Mouse (Mus musculus) gonadal fat pad, adult 2 months (tissue): Measurements from ENCODE around the gene Nf1. TPM values are rescaled to one million over a fixed set of nuclear protein-coding genes. Genes with fewer than 3 reads are reported as not detected.
"Not testable (repeated sequence)": the region's sequence is repeated elsewhere in the genome, so short reads cannot be mapped to it uniquely, and the experiment has no call there.

ENCODE experiments used
- DNase-seq: peaks from one replicate; pipeline ENCODE4 v3.0.0-alpha.2; 2012; ENCODE audit warnings: low read depth
- polyA plus RNA-seq: library from polyadenylated mRNA; depleted of rRNA; stranded (reverse); fragments of >200 nt; gene quantifications from 2 replicates; pipeline ENCODE4 v1.2.3, GENCODE M21; 2012; rRNA removed

Nf1 gene
- polyA plus RNA-seq = 12.1 and 15.6 TPM in 2 replicates

- DNase-seq = no peak
Observed at GRCm38 (mm10) chr11:79339234-79339807, at the start of gene Nf1. Gene Nf1 (plus strand): TSS chr11:79339693.

GRCm38 (mm10) chr11:79290473-79290872, 49.0 kb upstream of the Nf1 start:
- DNase-seq = no peak

GRCm38 (mm10) chr11:79291651-79292050, 47.8 kb upstream of the Nf1 start:
- no peak for DNase-seq

- no peak for DNase-seq
Observed at GRCm38 (mm10) chr11:79292130-79292529, 47.4 kb upstream of the Nf1 start.

- DNase-seq = no peak
Observed at GRCm38 (mm10) chr11:79293025-79293424, 46.5 kb upstream of the Nf1 start.

- no peak for DNase-seq
Observed at GRCm38 (mm10) chr11:79293971-79294370, 45.5 kb upstream of the Nf1 start.

GRCm38 (mm10) chr11:79296167-79296566, 43.3 kb upstream of the Nf1 start:
- DNase-seq = no peak

- DNase-seq = no peak
Observed at GRCm38 (mm10) chr11:79296856-79297491, 42.5 kb upstream of the Nf1 start, which contains the start of gene Gm9964. Gene Gm9964 (minus strand): TSS chr11:79296906.

GRCm38 (mm10) chr11:79299719-79300431, 39.6 kb upstream of the Nf1 start:
- DNase-seq = no peak

- DNase-seq = no peak
Observed at GRCm38 (mm10) chr11:79303109-79303508, 36.4 kb upstream of the Nf1 start.

GRCm38 (mm10) chr11:79304245-79304644, 35.2 kb upstream of the Nf1 start:
- not testable (repeated sequence) for DNase-seq

- no peak for DNase-seq
Observed at GRCm38 (mm10) chr11:79305697-79306340, 33.7 kb upstream of the Nf1 start.

- DNase-seq = no peak
Observed at GRCm38 (mm10) chr11:79306510-79306909, 33.0 kb upstream of the Nf1 start.

GRCm38 (mm10) chr11:79306996-79307395, 32.5 kb upstream of the Nf1 start:
- DNase-seq = no peak

GRCm38 (mm10) chr11:79307560-79308200, 31.8 kb upstream of the Nf1 start:
- no peak for DNase-seq

- no peak for DNase-seq
Observed at GRCm38 (mm10) chr11:79310467-79310866, 29.0 kb upstream of the Nf1 start.

GRCm38 (mm10) chr11:79316807-79317345, 22.6 kb upstream of the Nf1 start:
- no peak for DNase-seq

- no peak for DNase-seq
Observed at GRCm38 (mm10) chr11:79319807-79320206, 19.7 kb upstream of the Nf1 start.

GRCm38 (mm10) chr11:79323985-79324685, 15.4 kb upstream of the Nf1 start:
- DNase-seq = no peak

- DNase-seq = no peak
Observed at GRCm38 (mm10) chr11:79325663-79326062, 13.8 kb upstream of the Nf1 start.

- DNase-seq = no peak
Observed at GRCm38 (mm10) chr11:79327106-79327505, 12.4 kb upstream of the Nf1 start.
